Mouse (Mus musculus) induced T-regulatory cell, adult 2 months (primary cell): ENCODE data around the gene Aldh16a1.
"Not testable (repeated sequence)": the region's sequence is repeated elsewhere in the genome, so short reads cannot be mapped to it uniquely, and the experiment has no call there.

Experiments
- DNase-seq: peaks from one replicate; pipeline ENCODE4 v3.0.0-alpha.2; 2012; ENCODE audit warnings: low read depth

Aldh16a1 gene

GRCm38 (mm10) chr7:45157459-45157858 lies 3.1 kb upstream of the Aldh16a1 start:
- DNase-seq = no peak

DNA sequence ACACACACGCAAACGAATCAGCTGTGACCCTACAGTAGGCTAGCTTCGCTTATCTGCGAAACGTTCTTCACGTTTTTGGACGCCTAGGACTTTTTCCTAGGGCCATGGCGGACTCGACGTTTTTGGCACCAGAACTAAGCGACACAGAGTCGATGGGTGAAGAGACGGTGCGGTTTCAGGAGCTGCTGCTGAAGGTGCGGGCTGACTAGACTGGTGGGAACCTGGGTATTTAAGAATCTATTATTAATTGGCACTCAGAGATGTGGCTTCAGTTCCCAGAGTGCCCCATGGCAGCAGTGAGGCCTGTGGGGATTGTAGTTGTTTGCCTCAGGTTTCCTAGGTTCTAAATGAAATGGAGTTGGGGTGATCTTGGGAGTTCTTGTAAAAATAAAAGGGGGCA lies 1.8 kb upstream of the Aldh16a1 start:
- DNase-seq = no peak

GRCm38 (mm10) chr7:45155590-45155989 lies 1.2 kb upstream of the Aldh16a1 start:
- DNase-seq = peak; percentile 28

DNA sequence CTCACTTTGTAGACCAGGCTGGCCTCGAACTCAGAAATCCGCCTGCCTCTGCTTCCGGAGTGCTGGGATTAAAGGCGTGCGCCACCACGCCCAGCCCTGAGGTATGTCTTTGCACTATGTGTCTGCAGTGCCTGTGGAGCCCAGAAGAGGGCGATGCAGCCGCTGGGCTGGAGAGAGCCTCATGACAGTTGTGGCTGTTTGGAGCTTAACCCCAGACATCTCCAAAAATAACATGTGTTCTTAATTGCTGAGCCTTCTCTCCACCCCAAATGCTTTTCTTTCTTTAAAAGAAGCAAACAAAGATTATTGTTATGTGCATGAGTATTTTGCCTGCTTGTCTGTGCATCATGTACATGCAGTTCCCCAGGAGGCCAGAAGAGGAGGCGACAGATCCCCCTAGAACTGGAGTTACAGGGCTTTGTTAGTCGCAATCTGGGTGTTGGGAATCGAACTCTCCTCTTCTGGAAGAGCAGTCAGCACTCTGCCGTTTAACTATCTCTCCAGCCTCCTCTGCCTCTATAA lies 670 bp upstream of the Aldh16a1 start:
- DNase-seq = peak; percentile 81

- no peak for DNase-seq
These were observed 798 bp downstream of the Aldh16a1 start for GRCm38 (mm10) chr7:45153586-45153985.

DNA sequence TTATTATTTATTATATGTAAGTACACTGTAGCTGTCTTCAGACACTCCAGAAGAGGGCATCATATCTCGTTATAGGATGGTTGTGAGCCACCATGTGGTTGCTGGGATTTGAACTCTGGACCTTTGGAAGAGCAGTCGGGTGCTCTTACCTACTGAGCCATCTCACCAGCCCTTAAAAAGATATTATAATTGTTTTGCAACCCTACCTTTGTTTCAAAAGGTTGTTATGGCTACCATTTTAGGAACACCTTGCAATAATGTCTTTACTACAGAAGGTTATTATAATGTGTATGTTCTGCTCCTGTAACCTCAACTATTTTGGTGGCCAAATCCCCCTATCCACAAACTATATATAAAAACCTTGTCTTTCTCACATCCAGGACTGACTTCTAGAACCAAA lies 1.3 kb downstream of the Aldh16a1 start:
- DNase-seq = not testable (repeated sequence)

GRCm38 (mm10) chr7:45151303-45151702 lies 3.1 kb downstream of the Aldh16a1 start:
- no peak for DNase-seq

GRCm38 (mm10) chr7:45150321-45150720 lies 4.1 kb downstream of the Aldh16a1 start:
- DNase-seq = no peak

- no peak for DNase-seq
These were observed 4.8 kb downstream of the Aldh16a1 start for GRCm38 (mm10) chr7:45149545-45149944.

DNA sequence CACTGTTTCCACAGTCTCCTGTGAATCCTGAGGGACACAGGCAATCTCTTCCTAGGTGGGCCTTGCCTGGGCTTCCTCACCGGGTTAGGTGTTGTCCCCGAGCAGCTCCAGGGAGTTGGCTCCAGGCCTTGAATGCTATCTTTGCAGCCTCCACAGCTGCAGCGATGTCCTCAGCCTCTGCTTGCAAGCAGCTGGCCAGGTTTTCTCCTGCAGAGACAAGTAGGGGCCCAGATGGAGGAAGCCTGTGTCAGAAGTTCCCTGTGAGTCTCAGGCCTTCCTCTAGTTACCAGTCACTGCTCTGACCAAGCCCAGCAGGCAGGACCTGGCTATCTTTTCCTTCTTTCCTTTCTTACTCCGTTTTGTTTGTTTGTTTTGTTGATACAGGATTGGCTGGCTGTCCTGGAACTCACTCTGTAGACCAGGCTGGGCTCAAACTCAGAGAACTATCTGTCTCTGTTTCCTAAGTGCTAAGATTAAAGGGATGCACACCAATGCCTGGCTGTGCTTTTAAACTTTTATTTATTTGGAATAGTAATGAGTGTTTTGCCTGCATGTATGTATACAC lies 5.8 kb downstream of the Aldh16a1 start:
- no peak for DNase-seq

GRCm38 (mm10) chr7:45147899-45148298 lies 6.5 kb downstream of the Aldh16a1 start:
- DNase-seq = no peak

- DNase-seq = no peak
These were observed 7.1 kb downstream of the Aldh16a1 start for GRCm38 (mm10) chr7:45147267-45147666.

DNA sequence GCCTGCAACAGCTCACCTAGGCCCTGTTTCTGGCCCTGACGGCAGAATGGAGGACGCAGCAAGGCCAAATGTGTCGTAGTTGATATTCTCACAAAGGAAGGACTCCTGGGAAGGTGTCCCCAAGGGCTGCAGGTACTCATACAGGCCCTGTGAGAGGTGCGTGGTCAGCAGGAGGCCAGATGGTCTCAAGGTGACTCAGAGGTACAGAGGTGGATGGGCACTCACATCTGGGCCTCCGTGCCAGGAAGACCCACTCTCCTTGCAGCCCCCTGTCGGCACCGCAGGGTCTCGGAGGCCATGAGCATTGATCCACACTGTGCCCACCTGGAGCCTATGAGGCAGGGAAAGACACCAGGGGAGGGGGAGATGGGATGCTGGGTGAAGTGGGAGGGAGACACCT lies 8.9 kb downstream of the Aldh16a1 start:
- no peak for DNase-seq

- no peak for DNase-seq
These were observed 9.8 kb downstream of the Aldh16a1 start for GRCm38 (mm10) chr7:45144368-45145174.

DNA sequence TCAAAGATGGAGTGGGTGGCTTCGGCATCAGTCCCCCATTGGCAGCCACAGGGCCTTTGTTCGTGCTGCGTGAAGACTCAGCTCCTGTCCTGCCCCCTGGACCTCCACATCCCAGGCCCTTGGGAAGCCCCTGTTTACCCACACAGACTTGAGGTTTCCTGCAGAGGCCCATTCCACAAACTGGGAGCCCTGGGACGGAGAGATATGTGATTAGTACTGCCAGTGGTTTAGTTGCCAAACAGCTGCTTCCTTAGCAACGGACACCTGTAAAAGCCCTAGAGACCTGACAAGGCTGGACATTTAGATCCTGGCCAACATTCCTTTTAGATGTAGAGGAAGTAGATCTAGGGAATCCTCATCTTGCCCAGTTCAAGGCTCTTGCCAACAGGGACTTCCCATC lies 12.5 kb downstream of the Aldh16a1 start:
- DNase-seq = no peak

DNA sequence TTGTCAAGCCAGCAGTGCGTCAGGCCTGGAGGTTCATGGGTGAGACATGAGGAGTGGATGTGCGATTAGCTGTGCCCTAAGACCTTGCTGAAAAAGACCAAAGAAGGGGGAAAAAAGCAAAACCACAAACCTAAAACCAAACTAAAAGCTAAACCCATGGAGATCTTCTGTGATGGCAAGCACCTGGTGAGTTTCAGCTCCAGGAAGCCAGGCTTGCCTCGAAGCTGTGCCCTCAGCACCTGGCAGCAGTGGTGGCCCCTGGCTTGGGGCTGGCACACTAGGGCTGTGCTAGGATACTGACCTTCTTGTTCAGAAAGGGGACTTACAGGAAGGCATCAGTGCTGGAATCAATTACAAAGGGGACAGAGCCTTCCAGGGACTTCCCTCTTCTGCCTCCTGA lies 13.1 kb downstream of the Aldh16a1 start:
- no peak for DNase-seq

DNA sequence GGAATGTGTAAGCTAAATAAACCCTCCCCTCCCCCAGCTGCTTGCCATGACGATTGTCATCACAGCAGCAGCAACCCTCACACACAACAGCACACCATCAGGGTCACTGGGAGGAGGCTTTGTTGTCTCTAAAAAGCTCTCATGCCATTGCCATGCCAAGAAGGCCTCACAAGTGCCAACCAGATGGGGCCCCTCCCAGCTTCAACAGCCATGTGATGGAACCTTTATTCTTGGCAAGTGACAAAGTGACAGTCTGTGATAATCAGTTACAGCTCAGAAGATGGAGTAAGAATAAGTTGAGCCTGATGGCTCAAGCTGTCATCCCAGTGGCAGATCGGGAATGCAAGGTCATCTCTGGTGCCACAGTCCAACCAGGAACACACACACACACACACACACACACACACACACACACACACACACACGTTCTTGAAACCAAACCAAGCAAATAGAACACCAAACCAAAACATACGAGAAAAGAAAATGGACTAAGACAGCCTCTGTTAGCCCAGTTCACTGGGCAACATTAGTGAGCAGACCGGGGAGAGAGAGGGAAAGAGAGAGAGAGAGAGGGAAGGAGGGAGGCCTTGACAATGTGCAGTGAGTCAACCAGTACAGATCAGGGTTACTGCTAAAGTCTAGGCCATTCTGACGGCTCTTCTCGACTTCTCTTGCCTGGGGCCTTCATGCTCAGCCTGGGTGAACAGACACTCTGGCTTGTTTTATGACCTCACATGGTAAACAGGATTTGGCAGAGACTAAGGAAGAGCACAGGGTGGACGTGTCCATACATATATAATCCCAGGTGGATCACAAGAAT lies 14.3 kb downstream of the Aldh16a1 start:
- no peak for DNase-seq

DNA sequence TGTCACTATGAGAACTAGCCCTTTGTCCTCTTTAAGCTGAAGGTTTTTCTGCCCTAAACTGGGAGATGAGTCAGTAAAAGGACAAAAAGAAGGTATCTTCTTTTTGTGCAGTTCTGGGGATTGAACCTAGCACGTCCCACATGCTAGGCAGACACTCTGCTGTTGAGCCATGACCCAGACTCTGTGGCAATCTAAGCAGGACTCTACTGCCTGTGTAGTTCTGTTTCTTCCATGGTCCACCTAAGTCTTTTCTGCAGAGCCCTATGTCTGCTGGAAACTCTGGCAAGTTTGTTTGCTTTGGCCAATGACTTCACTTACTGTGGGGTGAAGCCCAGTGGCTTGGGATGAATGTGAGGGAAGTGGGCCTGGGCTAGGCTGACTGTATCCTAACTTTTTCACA lies 16.0 kb downstream of the Aldh16a1 start:
- no peak for DNase-seq

GRCm38 (mm10) chr7:45137171-45138006 lies 17.0 kb downstream of the Aldh16a1 start:
- peak; percentile 69 for DNase-seq

- DNase-seq = peak; percentile 97
These were observed 18.3 kb downstream of the Aldh16a1 start, which contains the start of the genes Gm45713 and Flt3l for GRCm38 (mm10) chr7:45135993-45136567. Gene Gm45713, minus strand, starts transcription at chr7:45136231. Gene Flt3l, minus strand, starts transcription at chr7:45136432.

DNA sequence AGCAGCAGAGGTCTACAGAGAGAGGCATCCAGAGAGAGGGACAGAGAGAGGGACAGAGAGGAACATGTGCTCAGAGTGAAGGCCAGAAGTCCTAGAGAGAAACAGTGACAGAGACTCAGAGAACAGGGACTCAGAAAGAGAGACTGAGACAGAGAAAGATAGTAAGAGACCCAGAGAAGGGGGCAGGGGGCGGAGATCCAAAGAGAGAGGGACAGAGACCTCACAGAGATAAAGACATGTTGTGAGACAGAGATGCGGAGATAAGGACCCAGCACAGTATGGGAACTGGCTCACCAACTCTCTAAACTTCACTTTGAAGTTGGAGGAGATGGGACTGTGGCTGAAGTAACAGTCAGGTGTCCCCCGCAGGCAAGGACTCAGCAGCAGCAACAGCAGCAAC lies 19.0 kb downstream of the Aldh16a1 start:
- peak; percentile 67 for DNase-seq
